Mouse (Mus musculus) liver, embryonic 14.5 days (tissue): Measurements from ENCODE around the gene Paqr8.

ENCODE experiments used
- CTCF ChIP-seq: IDR thresholded peaks from 2 replicates; pipeline ENCODE4 v1.5.1; 2016; ENCODE audit warnings: antibody characterized with exemption, low read depth, control low read depth
- EP300 ChIP-seq: IDR thresholded peaks from 2 replicates; pipeline ENCODE4 v1.6.1; 2016; ENCODE audit warnings: antibody characterized with exemption, low read depth

GRCm38 (mm10) chr1:20925926-20926325 lies 35.5 kb downstream of the Paqr8 start:
- TF ChIP-seq EP300 = no peak
- TF ChIP-seq CTCF = no peak
